Mouse (Mus musculus) neural tube, embryonic 12.5 days (tissue): ENCODE results near the gene Foxa1. TPM values are rescaled to one million over a fixed set of nuclear protein-coding genes. Genes with fewer than 3 reads are reported as not detected.

ENCODE experiments used
- ATAC-seq: fragments of 200-750 bp; cut with Nextera tagmentation; 2 replicates; pipeline ENCODE4 v1.8.0; 2017; ENCODE audit warnings: low read depth, mild to moderate bottlenecking, moderate TSS enrichment, moderate library complexity; ENCODE audit not compliant: low FRiP score
- H3K27ac ChIP-seq: fragments of 300-500 bp; sonication (generic); 2 replicates; pipeline ENCODE4 v1.5.1; 2016
- H3K27me3 ChIP-seq: fragments of 300-500 bp; sonication (generic); replicated peaks from 2 replicates; pipeline ENCODE4 v1.6.1; 2016; ENCODE audit warnings: mild to moderate bottlenecking
- H3K36me3 ChIP-seq: fragments of 300-500 bp; sonication (generic); 2 replicates; pipeline ENCODE4 v1.6.1; 2016; ENCODE audit warnings: mild to moderate bottlenecking
- H3K4me1 ChIP-seq: fragments of 300-500 bp; sonication (generic); 2 replicates; pipeline ENCODE4 v1.6.1; 2016
- H3K4me2 ChIP-seq: fragments of 300-500 bp; sonication (generic); replicated peaks from 2 replicates; pipeline ENCODE4 v1.6.1; 2016; ENCODE audit warnings: mild to moderate bottlenecking
- H3K4me3 ChIP-seq: fragments of 300-500 bp; sonication (generic); 2 replicates; pipeline ENCODE4 v1.5.1; 2016
- H3K9ac ChIP-seq: fragments of 300-500 bp; sonication (generic); 2 replicates; pipeline ENCODE4 v1.6.1; 2016; ENCODE audit warnings: mild to moderate bottlenecking
- H3K9me3 ChIP-seq: fragments of 300-500 bp; sonication (generic); 2 replicates; pipeline ENCODE4 v1.6.1; 2016; ENCODE audit warnings: mild to moderate bottlenecking
- WGBS: fragments of 180-500 bp; shearing (Covaris S2); methylation state at CpG from one replicate; pipeline ENCODE4 v1.1.7; 2016; 5-methylcytosine and 5-hydroxymethylcytosine counted together
- polyA plus RNA-seq: library from polyadenylated mRNA; unstranded; fragments of >200 nt; fragmentation: Nextera tagmentation; extraction: Ambion mirVana; gene quantifications from 2 replicates; pipeline ENCODE4 v1.2.1, GENCODE M21; 2016

Foxa1 gene
- polyA plus RNA-seq, 1 experiment from 2014 or later = 1.3 TPM

- Histone ChIP-seq H3K9me3 (no peaks in the 10 kb centered on the region), H3K27ac (no peak overlapping the region), H3K4me1 (peaks cover 23% of the 10 kb centered on the region), H3K9ac (no peak overlapping the region), H3K4me2 (peak overlapping the region; percentile 62), H3K27me3 (peaks cover 81% of the 10 kb centered on the region), H3K4me3 (no peak overlapping the region; the same call in 1 of the 2 replicates), H3K36me3 (no peaks in the 10 kb centered on the region)
- 1% methylated on average over 21 of the region's 21 CpGs for WGBS
- ATAC-seq = no peak
Observed at GRCm38 (mm10) chr12:57537791-57538587, 8.7 kb downstream of the Foxa1 start.

DNA sequence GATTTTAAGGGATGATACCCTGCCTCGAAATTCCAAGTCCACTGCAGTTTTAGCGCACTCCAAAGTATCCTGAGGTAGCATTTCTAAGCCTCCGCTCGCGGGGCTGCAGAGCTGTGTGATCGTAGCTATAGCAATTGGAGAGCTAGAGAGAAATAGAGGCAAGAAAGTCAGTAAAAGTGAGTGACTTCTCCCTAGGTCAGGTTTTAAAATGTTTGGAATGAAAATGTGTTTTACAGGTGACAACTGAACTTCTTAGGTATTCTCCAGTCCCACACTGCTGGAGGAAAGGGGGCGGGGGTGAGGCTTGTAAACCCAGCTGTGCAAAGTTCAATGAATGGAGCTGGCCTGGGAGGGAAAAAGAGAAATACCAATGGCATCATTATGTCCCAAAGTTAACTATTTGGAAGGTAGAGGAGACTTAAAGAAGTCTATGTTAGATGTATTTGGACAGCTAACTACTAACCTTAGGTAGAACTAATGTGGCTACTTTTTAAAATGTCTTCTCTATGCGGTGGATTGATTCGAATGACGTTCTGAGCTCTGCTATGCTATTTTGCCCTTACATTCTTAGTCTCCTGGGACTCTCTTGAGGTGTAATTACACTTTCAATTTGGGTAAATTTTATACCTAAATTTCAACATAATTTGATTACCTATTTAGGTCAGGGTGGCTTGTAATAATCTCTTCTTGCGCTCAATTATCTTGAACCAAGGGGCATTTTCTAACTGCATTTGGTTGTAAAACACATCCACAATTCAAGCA lies 9.6 kb downstream of the Foxa1 start:
- ATAC-seq = no peak
- no peak overlapping the region for H3K4me3 ChIP-seq
- peaks cover 81% of the 10 kb centered on the region for H3K27me3 ChIP-seq
- WGBS = 3% methylated on average over 11 of the region's 11 CpGs
- H3K9ac ChIP-seq = no peak overlapping the region
- no peaks in the 10 kb centered on the region for H3K36me3 ChIP-seq
- H3K4me1 ChIP-seq = peaks cover 19% of the 10 kb centered on the region
- H3K4me2 ChIP-seq = no peak overlapping the region
- no peaks in the 10 kb centered on the region for H3K9me3 ChIP-seq
- H3K27ac ChIP-seq = no peak overlapping the region

DNA sequence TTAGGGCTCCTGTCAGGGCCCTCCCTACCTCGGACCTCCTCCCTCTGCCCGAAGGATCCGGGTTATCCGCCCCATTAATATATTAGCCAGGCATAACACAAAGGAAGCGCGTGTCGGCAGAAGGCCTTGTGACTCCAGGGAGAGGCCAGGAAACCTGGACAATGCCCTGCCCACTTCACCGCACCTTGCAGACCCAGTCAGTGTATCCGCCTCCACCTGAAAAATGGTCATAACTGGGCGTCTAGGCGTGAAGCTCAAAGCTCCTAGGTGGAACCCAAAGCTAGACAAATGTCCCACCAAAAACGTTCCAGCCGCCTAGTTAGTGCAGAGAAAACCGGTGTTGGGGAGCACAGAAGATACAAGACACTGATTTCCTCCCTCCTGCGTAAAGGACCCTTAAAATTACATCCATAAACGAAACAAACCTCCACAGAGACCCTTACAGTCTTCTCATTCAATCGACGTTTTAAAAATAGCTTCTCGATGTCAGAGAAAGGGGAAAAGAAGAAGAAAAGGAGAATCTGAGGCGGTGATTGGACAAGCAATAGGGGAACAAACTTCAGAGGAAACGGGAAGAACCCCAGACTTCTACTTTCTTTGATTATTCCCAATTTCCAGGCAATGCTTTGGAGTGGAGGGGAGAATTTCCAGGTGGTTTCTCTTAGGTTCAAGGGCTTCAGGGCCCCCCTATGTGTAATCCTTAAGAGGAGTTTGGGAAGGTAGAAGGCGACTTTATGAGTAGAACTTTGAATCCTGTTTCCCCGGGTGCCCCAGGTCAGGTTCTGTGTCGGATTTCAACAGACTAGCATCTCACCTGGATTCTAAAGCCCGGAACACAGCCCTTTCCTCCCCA lies 10.4 kb downstream of the Foxa1 start:
- Histone ChIP-seq H3K27ac (no peak overlapping the region), H3K4me3 (no peak overlapping the region), H3K4me2 (no peak overlapping the region), H3K9ac (no peak overlapping the region), H3K27me3 (peaks cover 75% of the 10 kb centered on the region), H3K9me3 (no peaks in the 10 kb centered on the region), H3K36me3 (no peaks in the 10 kb centered on the region), H3K4me1 (peaks cover 17% of the 10 kb centered on the region)
- WGBS = under 1% methylated on average over 25 of the region's 25 CpGs
- ATAC-seq = no peak

DNA sequence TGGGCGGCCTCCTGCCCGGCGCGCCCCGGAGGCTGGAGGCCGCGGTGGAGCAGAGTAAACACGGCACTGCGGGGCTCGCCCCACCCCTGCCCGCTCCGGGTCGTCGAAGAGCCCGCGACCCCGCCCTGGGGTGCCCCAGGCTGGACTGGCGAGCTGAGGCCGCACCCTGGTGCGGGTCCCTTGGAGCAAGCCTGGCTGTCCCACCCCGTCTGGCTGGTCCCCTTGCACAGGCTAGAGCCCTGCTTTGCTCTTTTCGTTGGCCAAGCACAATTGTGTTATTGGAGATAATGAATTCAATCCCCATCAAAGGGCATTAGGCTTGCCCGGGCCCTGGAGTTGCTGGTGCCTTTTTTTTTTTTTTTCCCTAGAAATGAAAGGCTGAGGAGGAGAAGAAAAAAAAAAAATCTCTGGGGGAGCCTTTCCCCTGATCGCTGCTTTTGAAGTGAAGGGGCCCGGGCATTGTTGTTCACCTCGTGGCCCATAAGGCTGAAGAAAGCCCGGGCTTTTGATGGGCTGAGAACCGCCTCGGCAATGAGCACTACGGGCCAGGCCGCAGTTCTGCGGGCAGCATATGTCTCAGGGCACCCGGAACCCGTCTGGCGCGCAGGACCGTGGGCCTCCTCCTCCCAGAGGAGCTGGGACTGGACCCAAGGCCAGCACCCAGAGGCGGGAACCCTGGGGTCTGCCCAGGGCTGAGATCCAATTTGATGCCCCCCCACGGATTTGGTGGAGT lies 11.7 kb downstream of the Foxa1 start:
- no peak overlapping the region for H3K9ac ChIP-seq
- H3K4me3 ChIP-seq = peak overlapping the region; percentile 18; the same call in 1 of the 2 replicates

DNA sequence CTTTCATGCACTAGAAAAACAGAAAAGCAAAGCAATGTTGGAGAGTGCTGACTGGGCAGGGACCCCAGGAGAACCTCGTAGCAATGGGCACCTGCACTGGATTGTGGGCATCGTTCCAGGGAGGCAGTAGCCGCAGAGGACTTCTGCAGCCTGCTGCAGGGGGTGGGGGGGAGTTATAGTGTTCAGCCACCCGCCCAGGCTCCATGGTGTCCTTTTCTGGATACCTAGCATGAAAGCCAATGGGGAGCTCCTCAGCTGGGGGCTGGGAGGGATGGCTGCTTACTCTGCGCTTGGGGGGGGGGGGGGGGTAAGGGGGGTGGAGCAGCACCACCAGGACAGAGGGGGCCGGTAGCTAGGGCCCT lies 12.2 kb downstream of the Foxa1 start:
- Histone ChIP-seq H3K4me3 (no peak overlapping the region), H3K9me3 (no peaks in the 10 kb centered on the region), H3K36me3 (no peaks in the 10 kb centered on the region), H3K4me2 (peak overlapping the region; percentile 43), H3K9ac (no peak overlapping the region), H3K4me1 (peaks cover 21% of the 10 kb centered on the region), H3K27me3 (peaks cover 66% of the 10 kb centered on the region), H3K27ac (no peak overlapping the region)
- 0% methylated on average over 5 of the region's 6 CpGs for WGBS
- peak; percentile 8; the same call in 1 of the 2 replicates for ATAC-seq

More for the DNA sequence above, 11.7 kb downstream of the Foxa1 start:
- Histone ChIP-seq H3K9me3 (no peaks in the 10 kb centered on the region), H3K36me3 (no peaks in the 10 kb centered on the region), H3K4me2 (peak overlapping the region; percentile 43), H3K4me1 (peaks cover 21% of the 10 kb centered on the region), H3K27ac (no peak overlapping the region), H3K27me3 (peaks cover 68% of the 10 kb centered on the region)
- under 1% methylated on average over 39 of the region's 39 CpGs for WGBS
- ATAC-seq = peak; percentile 37

GRCm38 (mm10) chr12:57530474-57530873 lies 16.2 kb downstream of the Foxa1 start:
- Histone ChIP-seq H3K4me2 (no peak overlapping the region), H3K9ac (no peak overlapping the region), H3K9me3 (no peaks in the 10 kb centered on the region), H3K4me1 (peaks cover 11% of the 10 kb centered on the region; the same call in 1 of the 2 replicates), H3K27ac (no peak overlapping the region), H3K27me3 (peaks cover 43% of the 10 kb centered on the region), H3K4me3 (no peak overlapping the region), H3K36me3 (no peaks in the 10 kb centered on the region)
- WGBS = 6% methylated on average over 9 of the region's 9 CpGs
- peak; percentile 79 for ATAC-seq

DNA sequence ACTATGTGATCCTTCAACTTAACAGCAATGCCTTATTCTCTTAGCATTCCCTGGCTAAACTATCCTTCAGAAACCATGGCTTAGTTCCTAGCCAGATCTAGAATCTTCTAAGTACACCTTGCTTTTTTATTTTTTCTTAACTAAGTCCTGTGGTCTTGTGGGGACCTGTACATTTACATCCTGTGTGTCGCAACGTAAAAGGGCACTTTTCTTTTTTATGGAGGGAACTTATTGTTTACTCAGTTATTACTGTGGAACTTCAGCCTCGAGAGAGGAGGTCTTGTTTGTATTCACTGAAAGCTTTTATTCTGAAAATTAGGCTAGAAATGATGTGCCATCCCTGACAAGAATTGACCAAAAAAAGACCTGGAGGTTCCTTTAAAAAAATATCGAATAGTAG lies 18.4 kb downstream of the Foxa1 start:
- no peak overlapping the region for H3K27ac ChIP-seq
- H3K4me1 ChIP-seq = 0 out of 2 replicates have a peak, but pooled peaks cover 4% of the 10 kb centered on the region
- no peaks in the 10 kb centered on the region for H3K36me3 ChIP-seq
- no peak overlapping the region for H3K9ac ChIP-seq
- no peak overlapping the region for H3K4me3 ChIP-seq
- H3K27me3 ChIP-seq = peaks cover 23% of the 10 kb centered on the region
- H3K4me2 ChIP-seq = no peak overlapping the region
- no peaks in the 10 kb centered on the region for H3K9me3 ChIP-seq
- no peak for ATAC-seq
- WGBS = 81% methylated on average over 4 of the region's 4 CpGs

DNA sequence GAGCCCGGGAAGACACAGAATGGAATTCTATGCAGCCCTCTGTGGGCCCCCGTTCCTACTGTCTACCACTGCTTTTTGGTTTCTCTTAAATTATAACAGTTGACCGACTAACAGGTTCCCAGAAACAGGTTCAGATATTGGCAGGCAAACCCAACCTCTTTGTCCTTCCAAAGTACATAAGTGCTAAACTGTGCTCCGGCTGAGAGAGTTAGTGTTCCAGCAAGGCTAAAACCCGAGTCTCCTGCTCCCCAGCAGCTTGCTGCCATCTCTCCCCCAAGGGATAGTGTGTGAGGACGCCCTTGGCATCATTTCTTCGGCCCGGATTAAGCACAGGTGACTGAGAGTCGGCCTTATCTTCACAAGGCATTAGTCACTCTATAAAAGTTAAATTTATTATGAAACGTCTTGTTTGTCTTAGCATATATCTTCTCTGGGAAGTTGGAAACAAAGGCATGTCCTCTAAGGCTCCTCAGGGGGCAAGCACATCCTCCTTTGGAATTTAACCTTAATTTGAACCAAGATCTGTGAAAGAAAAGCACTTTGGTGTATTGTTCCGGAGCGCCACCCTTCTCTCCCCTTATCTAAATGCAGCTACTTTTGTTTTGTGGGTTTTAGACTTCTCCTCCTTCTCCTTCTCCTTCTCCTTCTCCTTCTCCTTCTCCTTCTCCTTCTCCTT lies 30.9 kb downstream of the Foxa1 start:
- 36% methylated on average over 12 of the region's 12 CpGs for WGBS
- no peaks in the 10 kb centered on the region for H3K27me3 ChIP-seq
- no peak overlapping the region for H3K4me2 ChIP-seq
- H3K4me3 ChIP-seq = no peak overlapping the region
- H3K9ac ChIP-seq = no peak overlapping the region
- H3K9me3 ChIP-seq = no peaks in the 10 kb centered on the region
- no peak for ATAC-seq
- H3K4me1 ChIP-seq = no peaks in the 10 kb centered on the region
- H3K36me3 ChIP-seq = no peaks in the 10 kb centered on the region
- no peak overlapping the region for H3K27ac ChIP-seq

DNA sequence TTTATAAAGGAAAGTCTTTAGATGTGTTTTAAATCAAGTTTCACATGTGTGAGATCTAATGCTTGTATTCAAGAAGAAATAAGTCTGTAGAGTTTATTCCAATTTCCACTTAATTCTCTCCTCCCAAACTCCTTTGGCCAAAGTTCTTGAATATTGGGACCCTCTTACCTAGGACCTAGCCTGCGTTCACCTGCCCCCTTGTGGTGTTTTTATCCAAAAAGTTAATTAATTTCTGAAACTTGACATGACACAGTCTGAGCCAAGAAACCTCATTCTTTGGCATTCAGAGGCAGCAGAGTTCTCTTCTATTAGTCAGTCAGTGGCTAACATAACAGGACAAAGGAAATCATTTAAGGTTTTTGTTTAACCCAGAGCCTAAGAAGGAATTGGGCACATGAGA lies 32.2 kb downstream of the Foxa1 start:
- Histone ChIP-seq H3K4me3 (no peak overlapping the region), H3K36me3 (no peaks in the 10 kb centered on the region), H3K4me1 (no peaks in the 10 kb centered on the region), H3K27ac (no peak overlapping the region), H3K9ac (no peak overlapping the region), H3K9me3 (no peaks in the 10 kb centered on the region), H3K4me2 (no peak overlapping the region), H3K27me3 (no peaks in the 10 kb centered on the region)
- WGBS = 68% methylated on average over 1 of the region's 1 CpGs
- ATAC-seq = no peak

DNA sequence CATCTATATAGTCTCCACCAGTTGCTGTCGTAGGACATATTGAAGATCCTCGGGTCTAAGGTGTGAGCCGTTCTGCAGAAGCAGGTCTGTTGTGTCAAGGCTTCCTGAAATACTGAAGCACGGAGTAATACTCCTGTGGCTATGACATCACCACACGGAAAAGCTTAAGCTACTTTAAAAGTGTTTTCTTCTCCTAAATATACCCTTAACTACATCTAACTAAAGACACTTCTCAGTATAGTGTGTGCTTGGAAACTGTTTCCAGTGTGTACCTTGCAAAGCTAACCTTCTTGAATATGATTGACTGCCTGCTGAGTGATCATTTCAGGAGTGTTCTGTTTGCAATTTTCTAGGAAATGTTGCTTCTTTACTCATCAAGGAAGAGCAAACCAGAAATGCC lies 35.2 kb downstream of the Foxa1 start:
- no peaks in the 10 kb centered on the region for H3K36me3 ChIP-seq
- no peaks in the 10 kb centered on the region for H3K4me1 ChIP-seq
- H3K9me3 ChIP-seq = no peaks in the 10 kb centered on the region
- no peak overlapping the region for H3K4me3 ChIP-seq
- no peaks in the 10 kb centered on the region for H3K27me3 ChIP-seq
- H3K27ac ChIP-seq = no peak overlapping the region
- H3K4me2 ChIP-seq = no peak overlapping the region
- WGBS = 87% methylated on average over 5 of the region's 5 CpGs
- H3K9ac ChIP-seq = no peak overlapping the region
- no peak for ATAC-seq

- no peak for ATAC-seq
- Histone ChIP-seq H3K9ac (no peak overlapping the region), H3K4me1 (no peaks in the 10 kb centered on the region), H3K27ac (no peak overlapping the region), H3K9me3 (no peaks in the 10 kb centered on the region), H3K4me3 (no peak overlapping the region), H3K27me3 (no peaks in the 10 kb centered on the region), H3K4me2 (no peak overlapping the region), H3K36me3 (no peaks in the 10 kb centered on the region)
- WGBS = 80% methylated on average over 4 of the region's 4 CpGs
Observed at GRCm38 (mm10) chr12:57511127-57511526, 35.6 kb downstream of the Foxa1 start.
